Mouse (Mus musculus): ENCODE data around the gene Zfp787. TPM values are rescaled to one million over a fixed set of nuclear protein-coding genes. Genes with fewer than 3 reads are reported as not detected.
A peak's percentile ranks its signal among the peaks of the same experiment; 100 is the strongest.
"Not testable (repeated sequence)": the region's sequence is repeated elsewhere in the genome, so short reads cannot be mapped to it uniquely, and the experiment has no call there.

Zfp787 gene
- polyA plus RNA-seq, 1 experiment from 2014 or later, result 13.7 TPM

GRCm38 (mm10) chr7:6185391-6185790 lies 29.6 kb upstream of the Zfp787 start:
- H3K4me1 ChIP-seq (ENCODE audit: control insufficient read depth, insufficient read depth, low read length), result no peaks in the 10 kb centered on the region
- no peak overlapping the region for H3K4me3 ChIP-seq (ENCODE audit: low read depth, low read length)
- WGBS, result 96% methylated on average over 1 of the region's 1 CpGs
- H3K36me3 ChIP-seq (ENCODE audit: control insufficient read depth, insufficient read depth, low read length), result peaks cover 43% of the 10 kb centered on the region; the same call in 1 of the 2 replicates
- no peak overlapping the region for H3K9ac ChIP-seq (replicated peaks; ENCODE audit: low read depth, low read length)
- H3K4me2 ChIP-seq (ENCODE audit: low read depth, low read length), result no peak overlapping the region
- no peaks in the 10 kb centered on the region for H3K9me3 ChIP-seq (ENCODE audit: control insufficient read depth, low read length)
- H3K27ac ChIP-seq (ENCODE audit: low read depth, low read length), result no peak overlapping the region
- ATAC-seq (ENCODE audit: low read depth), result no peak
- no peaks in the 10 kb centered on the region for H3K27me3 ChIP-seq (ENCODE audit: control insufficient read depth, insufficient read depth, low read length)

- 92% methylated on average over 8 of the region's 8 CpGs for WGBS
- peaks cover 36% of the 10 kb centered on the region; the same call in 1 of the 2 replicates for H3K36me3 ChIP-seq (ENCODE audit: control insufficient read depth, insufficient read depth, low read length)
- H3K9me3 ChIP-seq (ENCODE audit: control insufficient read depth, low read length), result no peaks in the 10 kb centered on the region
- no peaks in the 10 kb centered on the region for H3K27me3 ChIP-seq (ENCODE audit: control insufficient read depth, insufficient read depth, low read length)
- no peaks in the 10 kb centered on the region for H3K4me1 ChIP-seq (ENCODE audit: control insufficient read depth, insufficient read depth, low read length)
- H3K4me2 ChIP-seq (ENCODE audit: low read depth, low read length), result no peak overlapping the region
- ATAC-seq (ENCODE audit: low read depth), result no peak
- no peak overlapping the region for H3K27ac ChIP-seq (ENCODE audit: low read depth, low read length)
- H3K9ac ChIP-seq (replicated peaks; ENCODE audit: low read depth, low read length), result no peak overlapping the region
- H3K4me3 ChIP-seq (ENCODE audit: low read depth, low read length), result no peak overlapping the region
Observed at GRCm38 (mm10) chr7:6184521-6184920, 28.7 kb upstream of the Zfp787 start.

- WGBS, result 94% methylated on average over 19 of the region's 19 CpGs
- Histone ChIP-seq H3K36me3 (ENCODE audit: control insufficient read depth, insufficient read depth, low read length) (peaks cover 33% of the 10 kb centered on the region; the same call in 1 of the 2 replicates), H3K27ac (ENCODE audit: low read depth, low read length) (no peak overlapping the region), H3K9ac (replicated peaks; ENCODE audit: low read depth, low read length) (no peak overlapping the region), H3K4me3 (ENCODE audit: low read depth, low read length) (no peak overlapping the region), H3K4me1 (ENCODE audit: control insufficient read depth, insufficient read depth, low read length) (no peaks in the 10 kb centered on the region), H3K4me2 (ENCODE audit: low read depth, low read length) (no peak overlapping the region), H3K27me3 (ENCODE audit: control insufficient read depth, insufficient read depth, low read length) (no peaks in the 10 kb centered on the region), H3K9me3 (ENCODE audit: control insufficient read depth, low read length) (no peaks in the 10 kb centered on the region)
- ATAC-seq (ENCODE audit: low read depth), result no peak
Observed at GRCm38 (mm10) chr7:6183802-6184201, 28.0 kb upstream of the Zfp787 start.

- H3K27ac ChIP-seq (ENCODE audit: low read depth, low read length), result no peak overlapping the region
- no peaks in the 10 kb centered on the region for H3K27me3 ChIP-seq (ENCODE audit: control insufficient read depth, insufficient read depth, low read length)
- no peaks in the 10 kb centered on the region for H3K9me3 ChIP-seq (ENCODE audit: control insufficient read depth, low read length)
- no peak overlapping the region for H3K4me3 ChIP-seq (ENCODE audit: low read depth, low read length)
- no peak overlapping the region for H3K4me2 ChIP-seq (ENCODE audit: low read depth, low read length)
- no peak overlapping the region for H3K9ac ChIP-seq (replicated peaks; ENCODE audit: low read depth, low read length)
- H3K4me1 ChIP-seq (ENCODE audit: control insufficient read depth, insufficient read depth, low read length), result no peaks in the 10 kb centered on the region
- H3K36me3 ChIP-seq (ENCODE audit: control insufficient read depth, insufficient read depth, low read length), result peaks cover 26% of the 10 kb centered on the region; the same call in 1 of the 2 replicates
- no peak for ATAC-seq (ENCODE audit: low read depth)
Observed at GRCm38 (mm10) chr7:6182882-6183281, 27.1 kb upstream of the Zfp787 start.

- Histone ChIP-seq H3K27ac (ENCODE audit: low read depth, low read length) (no peak overlapping the region), H3K36me3 (ENCODE audit: control insufficient read depth, insufficient read depth, low read length) (0 out of 2 replicates have a peak, but pooled peaks cover 4% of the 10 kb centered on the region), H3K4me1 (ENCODE audit: control insufficient read depth, insufficient read depth, low read length) (no peaks in the 10 kb centered on the region)
Observed at GRCm38 (mm10) chr7:6179013-6179412, 23.2 kb upstream of the Zfp787 start.

GRCm38 (mm10) chr7:6174365-6174987 lies 18.7 kb upstream of the Zfp787 start:
- WGBS, result 88% methylated on average over 9 of the region's 9 CpGs
- H3K4me2 ChIP-seq (ENCODE audit: low read depth, low read length); H3K27ac ChIP-seq (ENCODE audit: low read depth, low read length); H3K36me3 ChIP-seq (ENCODE audit: control insufficient read depth, insufficient read depth, low read length); H3K9ac ChIP-seq (replicated peaks; ENCODE audit: low read depth, low read length); H3K9me3 ChIP-seq (ENCODE audit: control insufficient read depth, low read length); ATAC-seq (ENCODE audit: low read depth); H3K27me3 ChIP-seq (ENCODE audit: control insufficient read depth, insufficient read depth, low read length); H3K4me1 ChIP-seq (ENCODE audit: control insufficient read depth, insufficient read depth, low read length); H3K4me3 ChIP-seq (ENCODE audit: low read depth, low read length): not testable (repeated sequence)

More at GRCm38 (mm10) chr7:6179013-6179412, 23.2 kb upstream of the Zfp787 start:
- H3K4me2 ChIP-seq (ENCODE audit: low read depth, low read length), result no peak overlapping the region
- no peaks in the 10 kb centered on the region for H3K9me3 ChIP-seq (ENCODE audit: control insufficient read depth, low read length)
- no peak overlapping the region for H3K4me3 ChIP-seq (ENCODE audit: low read depth, low read length)
- H3K9ac ChIP-seq (replicated peaks; ENCODE audit: low read depth, low read length), result no peak overlapping the region
- no peaks in the 10 kb centered on the region for H3K27me3 ChIP-seq (ENCODE audit: control insufficient read depth, insufficient read depth, low read length)
- no peak for ATAC-seq (ENCODE audit: low read depth)

- H3K9ac ChIP-seq (replicated peaks; ENCODE audit: low read depth, low read length), result no peak overlapping the region
- WGBS, result 86% methylated on average over 8 of the region's 8 CpGs
- no peaks in the 10 kb centered on the region for H3K27me3 ChIP-seq (ENCODE audit: control insufficient read depth, insufficient read depth, low read length)
- H3K4me1 ChIP-seq (ENCODE audit: control insufficient read depth, insufficient read depth, low read length), result peaks cover 6% of the 10 kb centered on the region; the same call in 1 of the 2 replicates
- no peak overlapping the region for H3K4me3 ChIP-seq (ENCODE audit: low read depth, low read length)
- H3K4me2 ChIP-seq (ENCODE audit: low read depth, low read length), result no peak overlapping the region
- H3K9me3 ChIP-seq (ENCODE audit: control insufficient read depth, low read length), result no peaks in the 10 kb centered on the region
- ATAC-seq (ENCODE audit: low read depth), result no peak
- H3K36me3 ChIP-seq (ENCODE audit: control insufficient read depth, insufficient read depth, low read length), result no peaks in the 10 kb centered on the region
- H3K27ac ChIP-seq (ENCODE audit: low read depth, low read length), result no peak overlapping the region
Observed at GRCm38 (mm10) chr7:6173872-6174271, 18.1 kb upstream of the Zfp787 start.

- Histone ChIP-seq H3K9ac (replicated peaks; ENCODE audit: low read depth, low read length) (peak overlapping the region; percentile 61), H3K4me3 (ENCODE audit: low read depth, low read length) (peak overlapping the region; percentile 61), H3K27me3 (ENCODE audit: control insufficient read depth, insufficient read depth, low read length) (no peaks in the 10 kb centered on the region), H3K9me3 (ENCODE audit: control insufficient read depth, low read length) (no peaks in the 10 kb centered on the region), H3K4me1 (ENCODE audit: control insufficient read depth, insufficient read depth, low read length) (peaks cover 6% of the 10 kb centered on the region; the same call in 1 of the 2 replicates), H3K4me2 (ENCODE audit: low read depth, low read length) (peak overlapping the region; percentile 75), H3K27ac (ENCODE audit: low read depth, low read length) (peak overlapping the region; percentile 23; the same call in 1 of the 2 replicates), H3K36me3 (ENCODE audit: control insufficient read depth, insufficient read depth, low read length) (no peaks in the 10 kb centered on the region)
- WGBS, result under 1% methylated on average over 28 of the region's 28 CpGs
- peak; percentile 31 for ATAC-seq (ENCODE audit: low read depth)
Observed at GRCm38 (mm10) chr7:6172674-6173244, 17.0 kb upstream of the Zfp787 start.

- H3K4me1 ChIP-seq (ENCODE audit: control insufficient read depth, insufficient read depth, low read length), result peaks cover 6% of the 10 kb centered on the region; the same call in 1 of the 2 replicates
- H3K9me3 ChIP-seq (ENCODE audit: control insufficient read depth, low read length), result no peaks in the 10 kb centered on the region
- no peaks in the 10 kb centered on the region for H3K36me3 ChIP-seq (ENCODE audit: control insufficient read depth, insufficient read depth, low read length)
- peak; percentile 96 for ATAC-seq (ENCODE audit: low read depth)
- peak within 1 kb of the TSS; percentile 82 for H3K4me2 ChIP-seq (ENCODE audit: low read depth, low read length)
- H3K27me3 ChIP-seq (ENCODE audit: control insufficient read depth, insufficient read depth, low read length), result no peaks in the 10 kb centered on the region
- peak within 1 kb of the TSS; percentile 61 for H3K4me3 ChIP-seq (ENCODE audit: low read depth, low read length)
- peak within 1 kb of the TSS; percentile 84 for H3K27ac ChIP-seq (ENCODE audit: low read depth, low read length)
- under 1% methylated on average over 37 of the region's 37 CpGs for WGBS
- H3K9ac ChIP-seq (replicated peaks; ENCODE audit: low read depth, low read length), result peak within 1 kb of the TSS; percentile 61
Observed at GRCm38 (mm10) chr7:6172006-6172649, 16.3 kb upstream of the Zfp787 start, which contains the start of gene Zfp444. Gene Zfp444 (plus strand): TSS chr7:6172226.
